Mouse (Mus musculus) lung, postnatal 36 days (tissue): ENCODE results near the gene Lrp11.
A peak's percentile ranks its signal among the peaks of the same experiment; 100 is the strongest.
"Not testable (repeated sequence)": the region's sequence is repeated elsewhere in the genome, so short reads cannot be mapped to it uniquely, and the experiment has no call there.

Experiments used
- DNase-seq: peaks from one replicate; pipeline ENCODE4 v3.0.0; 2022; ENCODE audit warnings: mixed read lengths

Gene Lrp11

GRCm38 (mm10) chr10:7589592-7590233, at the start of gene Lrp11:
Gene Lrp11, plus strand, starts transcription at chr10:7589800.
- DNase-seq, result peak; percentile 92

DNA sequence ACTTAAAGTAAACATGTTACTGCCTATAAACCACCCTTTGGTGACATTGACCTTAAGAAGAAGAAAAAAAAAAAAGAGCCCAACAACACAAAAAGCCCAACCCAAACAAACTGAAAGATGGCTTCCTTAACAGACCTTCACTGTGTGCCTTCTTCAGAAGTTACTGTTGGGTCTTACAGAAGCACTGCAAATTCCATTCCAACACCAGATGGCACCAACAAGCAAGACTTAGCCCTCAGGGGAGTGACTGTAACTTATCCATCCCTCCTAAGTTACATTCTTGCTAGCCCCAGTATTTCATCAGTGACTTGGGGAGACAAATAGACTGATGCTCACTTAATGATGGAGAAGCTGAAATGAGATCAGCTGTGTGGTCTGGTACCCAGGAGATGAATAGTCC, 11.6 kb upstream of the Lrp11 start:
- DNase-seq, result peak; percentile 56

DNA sequence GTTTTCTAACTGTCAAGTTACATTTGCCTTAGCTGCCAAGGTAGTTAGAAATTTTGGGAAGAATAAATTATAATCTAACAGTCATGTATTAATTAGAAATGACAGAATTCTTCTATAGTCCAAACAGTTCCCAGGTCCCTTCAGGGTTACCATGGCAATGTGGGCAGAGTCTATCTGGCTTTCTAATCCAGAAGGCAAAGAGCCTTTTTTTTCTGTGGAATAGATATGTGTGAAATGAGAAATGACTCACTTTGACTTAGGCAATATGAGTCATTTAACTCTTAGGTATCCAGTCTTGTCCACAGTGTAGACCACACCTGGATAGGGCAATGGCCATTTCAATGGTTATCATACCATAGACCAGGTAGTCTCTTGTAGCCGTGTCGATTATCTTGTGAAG, 8.2 kb upstream of the Lrp11 start:
- DNase-seq, result no peak

- no peak for DNase-seq
Observed at GRCm38 (mm10) chr10:7582157-7582890, 7.3 kb upstream of the Lrp11 start.

- DNase-seq, result no peak
Observed at GRCm38 (mm10) chr10:7582891-7583557, 6.6 kb upstream of the Lrp11 start.

DNA sequence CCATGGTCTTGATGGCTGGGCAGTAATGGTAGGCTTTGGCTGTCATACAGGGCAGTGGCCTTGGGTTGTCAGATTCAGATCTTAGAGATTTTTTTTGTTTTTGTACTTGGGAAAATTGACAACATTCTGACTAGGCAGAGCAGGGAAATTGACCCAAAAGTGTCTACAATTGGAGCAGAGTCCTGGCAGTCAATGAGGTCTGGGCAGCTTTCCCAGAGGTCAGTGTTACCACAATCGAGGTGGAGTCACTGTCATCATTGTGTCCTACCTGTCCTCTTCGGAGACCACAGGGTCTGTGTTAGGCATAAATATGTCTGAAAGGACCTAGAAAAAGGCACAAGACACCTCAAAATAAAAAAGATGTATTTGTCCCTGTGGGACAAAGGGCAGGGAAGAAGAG, 2.8 kb upstream of the Lrp11 start:
- no peak for DNase-seq

DNA sequence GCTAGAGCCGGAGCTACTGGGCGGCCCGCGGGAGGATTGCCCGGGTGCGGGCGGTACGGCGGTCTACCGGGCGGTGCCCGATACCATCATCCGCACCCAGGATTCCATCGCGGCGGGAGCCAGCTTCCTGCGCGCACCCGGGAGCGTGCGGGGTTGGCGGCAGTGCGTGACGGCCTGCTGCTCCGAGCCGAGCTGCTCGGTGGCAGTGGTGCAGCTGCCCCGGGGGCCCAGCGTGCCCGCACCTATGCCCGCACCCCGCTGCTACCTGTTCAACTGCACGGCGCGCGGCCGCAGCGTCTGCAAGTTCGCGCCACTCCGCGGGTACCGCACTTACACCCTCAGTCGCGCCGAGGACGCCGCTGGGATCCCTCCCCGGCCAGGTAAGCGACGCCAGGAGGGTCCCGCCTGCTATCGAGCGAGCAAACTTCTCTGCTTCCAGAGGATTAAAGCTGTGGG, 662 bp downstream of the Lrp11 start:
- no peak for DNase-seq

GRCm38 (mm10) chr10:7590792-7591191, 1.2 kb downstream of the Lrp11 start:
- no peak for DNase-seq

- DNase-seq, result no peak
Observed at GRCm38 (mm10) chr10:7594797-7595196, 5.2 kb downstream of the Lrp11 start.

GRCm38 (mm10) chr10:7596251-7596650, 6.7 kb downstream of the Lrp11 start:
- DNase-seq, result no peak

DNA sequence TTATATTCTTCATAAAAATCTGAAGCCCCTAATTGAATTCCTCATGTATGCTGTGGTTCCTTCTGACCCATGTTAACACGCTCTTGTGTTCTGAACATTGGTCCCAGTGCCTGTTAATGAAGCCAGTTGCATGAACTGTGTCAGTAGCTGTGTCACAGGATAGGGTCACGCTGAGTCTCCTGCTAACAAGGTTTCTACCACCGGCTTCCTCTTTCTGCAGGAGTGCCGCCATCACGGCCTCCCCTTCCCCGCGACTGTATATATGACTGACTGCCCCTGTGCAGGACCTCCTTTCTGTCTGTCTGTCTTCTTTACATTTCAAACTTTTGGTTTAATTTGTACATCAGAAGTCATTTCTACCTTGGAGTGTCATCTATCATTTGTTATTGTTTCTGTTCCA, 8.6 kb downstream of the Lrp11 start:
- DNase-seq, result no peak

DNA sequence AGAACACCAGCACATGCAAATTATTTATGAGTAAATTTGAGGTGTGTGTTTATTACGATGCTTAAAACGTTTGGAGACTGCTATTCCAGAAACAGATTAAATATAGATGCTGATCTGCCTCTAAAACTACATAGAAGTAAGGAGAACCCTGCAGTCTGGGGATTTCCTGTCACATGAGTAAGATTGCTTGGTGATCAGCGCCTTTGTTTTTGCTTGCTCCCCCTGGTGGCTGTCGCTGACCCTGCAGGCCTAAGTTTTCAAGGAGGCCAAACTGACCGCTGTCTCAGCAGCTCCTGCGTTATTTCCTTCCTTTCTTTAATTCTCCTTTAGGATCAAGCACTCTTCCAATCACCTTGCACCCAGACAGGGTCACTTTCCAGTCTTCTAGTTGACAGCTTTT, 11.0 kb downstream of the Lrp11 start:
- DNase-seq, result peak; percentile 87

GRCm38 (mm10) chr10:7605168-7605567, 15.6 kb downstream of the Lrp11 start:
- DNase-seq, result no peak

DNA sequence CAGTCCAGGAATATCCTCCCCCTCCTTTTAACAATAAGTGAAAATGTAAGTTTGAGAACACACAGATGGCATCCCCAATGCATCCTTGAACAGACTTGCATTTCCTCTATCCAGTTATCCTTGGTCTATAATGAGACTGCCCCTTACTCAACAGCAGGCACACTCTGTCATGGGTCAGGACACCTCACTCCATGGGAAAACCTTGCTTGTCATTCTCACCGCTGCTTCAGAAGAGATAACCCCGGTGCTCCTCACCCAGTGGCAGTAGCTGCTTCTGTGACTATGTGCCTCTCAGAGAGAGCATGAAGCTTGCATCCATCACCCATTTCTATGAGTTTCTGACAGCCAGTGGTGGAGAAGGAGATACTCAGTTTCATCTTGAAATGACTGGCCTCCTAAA, 16.8 kb downstream of the Lrp11 start:
- DNase-seq, result no peak

GRCm38 (mm10) chr10:7608611-7609010, 19.0 kb downstream of the Lrp11 start:
- DNase-seq, result no peak

DNA sequence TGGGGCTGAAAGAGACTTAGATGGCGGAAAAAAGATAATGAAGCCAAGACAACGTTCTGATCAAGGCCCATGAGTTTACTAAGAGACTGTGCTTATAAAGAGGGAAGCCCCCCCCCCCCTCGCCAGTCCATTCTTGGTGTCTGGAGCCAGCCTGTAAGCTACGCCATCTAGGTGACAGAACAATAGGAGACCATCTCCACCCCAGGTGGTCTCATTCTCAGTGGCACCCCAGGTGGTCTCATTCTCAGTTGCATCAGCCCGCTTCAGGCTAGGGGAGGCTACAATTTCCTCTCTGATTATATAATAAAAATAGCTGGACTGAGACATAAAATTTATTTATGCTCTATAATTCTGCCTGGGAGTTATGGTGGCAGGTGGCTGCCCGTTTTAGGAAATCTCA, 22.0 kb downstream of the Lrp11 start:
- no peak for DNase-seq

DNA sequence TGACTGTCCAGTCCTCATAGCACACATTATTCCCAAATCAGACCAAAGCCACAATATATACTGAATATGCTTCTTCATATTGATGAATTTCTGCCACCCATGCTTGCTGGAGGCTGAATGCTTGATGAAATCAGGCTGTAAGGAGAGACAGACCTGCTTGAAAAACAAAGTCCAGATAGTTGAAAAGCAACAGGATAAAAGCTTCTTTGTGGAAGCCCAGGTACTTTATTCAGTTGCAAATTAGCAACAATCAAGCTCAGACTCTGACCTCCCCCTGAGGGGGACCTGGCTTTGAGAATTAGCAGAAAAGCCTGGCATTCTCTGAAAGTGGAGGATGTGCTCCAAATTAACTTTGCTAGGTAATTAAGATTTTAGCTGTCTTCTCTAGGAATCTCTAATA, 22.6 kb downstream of the Lrp11 start:
- DNase-seq, result not testable (repeated sequence)

DNA sequence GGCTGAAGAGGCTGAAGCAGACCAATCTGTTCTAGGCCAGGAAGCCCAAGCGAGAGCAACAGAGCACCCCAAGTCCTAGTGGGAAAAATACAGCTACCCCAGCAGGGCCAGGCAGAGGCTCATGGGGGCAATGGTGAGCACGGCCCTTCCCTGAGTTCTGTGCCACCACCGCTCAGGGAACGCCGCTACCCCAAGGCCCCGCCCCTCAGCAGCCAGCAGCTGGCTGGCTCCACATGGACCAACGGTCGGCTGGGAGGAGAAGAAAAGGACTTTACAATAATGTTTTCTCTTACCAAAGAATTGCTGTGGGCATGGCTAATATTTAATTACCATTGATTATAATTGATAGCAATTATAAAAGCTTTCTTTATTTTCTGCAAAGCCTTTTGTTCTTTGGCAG, 25.2 kb downstream of the Lrp11 start:
- no peak for DNase-seq

GRCm38 (mm10) chr10:7617146-7617545, 27.5 kb downstream of the Lrp11 start:
- not testable (repeated sequence) for DNase-seq

GRCm38 (mm10) chr10:7617556-7617955, 28.0 kb downstream of the Lrp11 start:
- not testable (repeated sequence) for DNase-seq

- DNase-seq, result no peak
Observed at GRCm38 (mm10) chr10:7619821-7620241, 30.2 kb downstream of the Lrp11 start.

DNA sequence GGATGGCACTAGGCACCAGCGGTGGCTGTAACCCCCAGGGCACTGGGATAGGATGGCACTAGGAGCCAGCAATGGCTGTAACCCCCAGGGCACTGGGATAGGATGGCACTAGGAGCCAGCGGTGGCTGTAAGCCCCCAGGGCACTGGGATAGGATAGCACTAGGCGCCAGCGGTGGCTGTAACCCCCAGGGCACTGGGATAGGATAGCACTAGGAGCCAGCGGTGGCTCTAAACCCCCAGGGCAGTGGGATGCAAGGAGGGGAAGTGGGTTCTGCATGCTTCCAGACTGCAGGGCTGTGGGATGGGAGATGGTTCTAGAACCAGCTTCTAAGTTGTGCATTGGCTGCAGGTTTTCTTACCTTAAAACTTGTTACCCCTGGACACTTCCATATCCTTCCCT, 31.1 kb downstream of the Lrp11 start:
- no peak for DNase-seq

GRCm38 (mm10) chr10:7622378-7622777, 32.8 kb downstream of the Lrp11 start:
- DNase-seq, result no peak
